Mouse (Mus musculus): ENCODE data around the gene Chd6.

GRCm38 (mm10) chr2:160951595-160951994 lies 157.3 kb downstream of the Chd6 start:
- TF ChIP-seq CTCF (conservative IDR thresholded peaks at IDR 0.05; ENCODE audit: low read length) (no peak), POU5F1 (IDR thresholded peaks at IDR 0.05; ENCODE audit: borderline replicate concordance, low read length) (no peak), NANOG (IDR thresholded peaks at IDR 0.05; ENCODE audit: borderline replicate concordance, low read length) (no peak)
